Mouse (Mus musculus) neural tube, embryonic 14.5 days (tissue): Measurements from ENCODE around the gene Mier2. TPM values are rescaled to one million over a fixed set of nuclear protein-coding genes. Genes with fewer than 3 reads are reported as not detected.

Experiments
- ATAC-seq: fragments of 200-750 bp; cut with Nextera tagmentation; 2 replicates; pipeline ENCODE4 v1.8.0; 2017; ENCODE audit warnings: low read depth, mild to moderate bottlenecking, moderate TSS enrichment, moderate library complexity
- H3K27ac ChIP-seq: fragments of 300-500 bp; sonication (generic); 2 replicates; pipeline ENCODE4 v1.5.1; 2014; ENCODE audit warnings: low read depth, mild to moderate bottlenecking, control low read depth, low read length, moderate library complexity, mixed read lengths
- H3K27me3 ChIP-seq: fragments of 300-500 bp; sonication (generic); 2 replicates; pipeline ENCODE4 v1.6.1; 2014; ENCODE audit warnings: low read length; ENCODE audit not compliant: control insufficient read depth, insufficient read depth
- H3K36me3 ChIP-seq: fragments of 300-500 bp; sonication (generic); 2 replicates; pipeline ENCODE4 v1.6.1; 2014; ENCODE audit warnings: low read length, mixed read lengths; ENCODE audit not compliant: control insufficient read depth, insufficient read depth
- H3K4me1 ChIP-seq: fragments of 300-500 bp; sonication (generic); 2 replicates; pipeline ENCODE4 v1.6.1; 2014; ENCODE audit warnings: low read length; ENCODE audit not compliant: control insufficient read depth, insufficient read depth
- H3K4me2 ChIP-seq: fragments of 300-500 bp; sonication (generic); 2 replicates; pipeline ENCODE4 v1.6.1; 2014; ENCODE audit warnings: mild to moderate bottlenecking, low read depth, low read length, control low read depth
- H3K4me3 ChIP-seq: fragments of 300-500 bp; sonication (generic); 2 replicates; pipeline ENCODE4 v1.5.1; 2014; ENCODE audit warnings: low read depth, low read length, control low read depth, mixed read lengths
- H3K9ac ChIP-seq: fragments of 300-500 bp; sonication (generic); replicated peaks from 2 replicates; pipeline ENCODE4 v1.6.1; 2014; ENCODE audit warnings: low read depth, mild to moderate bottlenecking, control low read depth, low read length, mixed read lengths
- H3K9me3 ChIP-seq: fragments of 300-500 bp; sonication (generic); 2 replicates; pipeline ENCODE4 v1.6.1; 2016; ENCODE audit warnings: low read length; ENCODE audit not compliant: control insufficient read depth
- WGBS: fragments of 180-500 bp; shearing (Covaris S2); extraction: QIAGEN DNeasy Blood & Tissue Kit; methylation state at CpG from one replicate; pipeline ENCODE4 v1.1.7; 2014; 5-methylcytosine and 5-hydroxymethylcytosine counted together
- polyA plus RNA-seq: library from polyadenylated mRNA; unstranded; fragments of >200 nt; fragmentation: Nextera tagmentation; extraction: Ambion mirVana; gene quantifications from 2 replicates; pipeline ENCODE4 v1.2.1, GENCODE M21; 2014

The Mier2 gene
- polyA plus RNA-seq, 1 experiment from 2014 or later, result 59.9 TPM

DNA sequence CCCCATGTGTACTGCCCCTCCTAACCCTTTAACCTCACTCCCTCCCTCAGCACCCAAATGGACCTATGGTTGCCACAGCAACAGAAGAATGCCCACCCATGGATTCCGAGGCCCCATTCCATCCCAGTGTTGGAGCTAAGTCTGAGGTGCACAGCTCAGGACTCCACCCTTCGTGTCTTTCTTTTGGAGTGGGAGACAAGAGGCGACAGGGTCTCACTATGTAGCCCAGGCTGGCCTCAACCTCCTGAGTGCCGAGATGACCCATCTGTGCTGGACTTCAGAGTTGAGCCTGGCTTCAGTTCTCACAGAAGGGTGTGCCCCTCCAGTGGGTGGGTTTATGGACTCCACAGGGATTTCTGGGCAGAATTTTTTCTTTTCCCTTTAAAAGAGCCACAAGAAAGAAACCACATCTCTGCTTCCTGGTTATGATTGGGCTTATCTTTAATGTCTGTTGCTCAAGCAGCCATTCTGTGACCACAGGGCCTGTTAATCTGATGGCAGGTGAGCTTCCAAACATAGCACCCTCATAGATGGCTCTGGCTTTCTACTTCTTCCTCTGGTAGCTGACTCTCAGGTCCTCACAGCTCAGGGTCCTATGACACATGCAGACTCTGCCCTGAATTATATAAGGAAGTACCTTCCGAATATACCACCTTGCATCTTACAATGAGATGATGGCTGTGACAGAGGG lies 32.2 kb upstream of the Mier2 start, which contains the start of gene Theg:
Gene Theg (minus strand): TSS at position 271 of the 691 bp plus-strand sequence.
- no peaks in the 10 kb centered on the region for H3K9me3 ChIP-seq
- no peaks in the 10 kb centered on the region for H3K4me1 ChIP-seq
- no peaks in the 10 kb centered on the region for H3K27me3 ChIP-seq
- no peak within 1 kb of the TSS for H3K4me3 ChIP-seq
- no peak within 1 kb of the TSS for H3K4me2 ChIP-seq
- no peaks in the 10 kb centered on the region for H3K36me3 ChIP-seq
- H3K9ac ChIP-seq, result no peak within 1 kb of the TSS
- 84% methylated on average over 5 of the region's 5 CpGs for WGBS
- no peak for ATAC-seq
- no peak within 1 kb of the TSS for H3K27ac ChIP-seq

DNA sequence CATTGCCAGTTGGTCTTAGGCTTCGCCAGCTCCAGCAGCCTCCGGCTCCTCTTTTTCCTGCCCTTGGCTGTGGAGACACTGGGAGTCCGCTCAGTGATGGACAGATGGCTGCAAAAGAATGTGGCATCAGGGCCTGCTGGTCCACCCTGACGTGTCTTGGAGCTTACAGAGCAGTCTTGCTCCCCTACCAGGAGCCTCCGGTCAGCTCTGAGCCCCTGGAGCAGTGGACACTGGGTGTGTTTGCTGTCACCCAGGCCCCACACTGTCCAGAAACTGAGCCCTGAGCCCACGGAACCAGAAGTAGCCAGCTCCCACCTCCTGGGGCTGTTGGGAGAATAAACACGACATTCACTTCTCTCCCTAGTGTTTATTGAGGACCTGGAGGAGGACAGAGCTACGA lies 31.2 kb upstream of the Mier2 start:
- H3K9ac ChIP-seq, result no peak overlapping the region
- H3K4me1 ChIP-seq, result no peaks in the 10 kb centered on the region
- H3K9me3 ChIP-seq, result no peaks in the 10 kb centered on the region
- no peaks in the 10 kb centered on the region for H3K27me3 ChIP-seq
- H3K36me3 ChIP-seq, result no peaks in the 10 kb centered on the region
- no peak for ATAC-seq
- WGBS, result 79% methylated on average over 8 of the region's 8 CpGs
- H3K4me2 ChIP-seq, result no peak overlapping the region
- H3K4me3 ChIP-seq, result no peak overlapping the region
- no peak overlapping the region for H3K27ac ChIP-seq

DNA sequence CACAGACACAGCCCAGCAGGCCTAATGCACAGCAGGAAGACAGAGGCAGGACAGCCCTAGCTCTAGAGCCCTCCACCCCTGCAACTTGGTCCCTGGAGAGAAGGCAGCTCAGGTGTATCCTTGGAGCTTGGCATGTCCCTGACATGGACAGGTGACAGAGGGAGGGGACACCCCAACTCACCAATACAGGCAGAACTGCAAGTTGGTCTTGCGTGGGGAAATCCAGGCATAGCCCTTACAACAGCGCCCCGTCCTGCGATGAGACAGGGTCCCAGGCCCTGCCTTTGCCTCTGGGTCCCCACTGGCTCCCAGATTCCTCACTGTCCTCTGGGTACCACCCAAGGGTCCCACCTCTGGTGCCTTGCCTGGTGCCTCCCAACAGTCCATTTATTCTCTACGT lies 30.7 kb upstream of the Mier2 start:
- 97% methylated on average over 5 of the region's 5 CpGs for WGBS
- no peaks in the 10 kb centered on the region for H3K36me3 ChIP-seq
- H3K4me3 ChIP-seq, result no peak overlapping the region
- H3K4me2 ChIP-seq, result no peak overlapping the region
- no peak overlapping the region for H3K27ac ChIP-seq
- no peaks in the 10 kb centered on the region for H3K4me1 ChIP-seq
- H3K27me3 ChIP-seq, result no peaks in the 10 kb centered on the region
- no peak overlapping the region for H3K9ac ChIP-seq
- ATAC-seq, result no peak
- no peaks in the 10 kb centered on the region for H3K9me3 ChIP-seq

DNA sequence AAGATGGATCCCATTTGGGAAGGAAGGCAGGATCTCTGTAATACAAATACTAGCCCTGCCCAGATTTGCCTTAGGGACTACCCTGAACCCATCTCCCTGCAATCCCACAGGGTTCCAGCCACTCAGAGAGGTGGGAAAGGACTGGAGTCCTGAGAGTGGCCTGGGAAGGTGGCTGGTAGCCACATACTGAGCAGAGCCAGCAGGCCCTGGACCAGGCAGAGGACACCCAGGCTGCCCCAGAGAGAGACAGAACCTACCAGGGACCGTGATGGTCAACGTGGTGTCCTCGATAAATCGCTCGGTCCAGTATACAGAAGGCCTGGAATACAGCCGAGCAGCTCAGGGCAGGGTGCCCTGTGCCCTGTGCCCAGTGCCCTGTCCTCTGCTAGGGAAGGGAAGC lies 30.1 kb upstream of the Mier2 start:
- no peak overlapping the region for H3K9ac ChIP-seq
- H3K4me2 ChIP-seq, result no peak overlapping the region
- H3K4me3 ChIP-seq, result no peak overlapping the region
- no peaks in the 10 kb centered on the region for H3K36me3 ChIP-seq
- WGBS, result 93% methylated on average over 6 of the region's 6 CpGs
- H3K4me1 ChIP-seq, result no peaks in the 10 kb centered on the region
- no peak overlapping the region for H3K27ac ChIP-seq
- no peaks in the 10 kb centered on the region for H3K27me3 ChIP-seq
- no peaks in the 10 kb centered on the region for H3K9me3 ChIP-seq
- no peak for ATAC-seq

DNA sequence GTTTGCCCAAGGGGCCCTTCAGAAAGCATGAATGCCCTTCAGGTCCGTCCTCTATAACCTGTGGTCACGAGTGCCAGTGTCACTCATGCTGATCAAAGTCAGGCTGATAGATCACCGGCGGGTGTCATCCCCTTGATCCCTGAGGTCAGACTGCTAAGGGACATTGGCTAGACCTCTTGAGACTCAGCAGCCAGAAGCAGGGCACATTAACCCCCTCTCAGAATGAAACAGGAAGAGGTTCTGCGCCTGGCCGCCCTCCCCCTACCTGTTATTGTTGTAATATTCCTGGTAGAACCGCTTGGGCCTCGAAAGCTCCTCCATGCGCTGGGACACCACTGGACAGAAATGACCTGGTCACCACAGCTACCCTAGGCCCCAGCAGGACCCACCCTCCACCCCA lies 29.4 kb upstream of the Mier2 start:
- Histone ChIP-seq H3K27me3 (no peaks in the 10 kb centered on the region), H3K4me3 (no peak overlapping the region), H3K9me3 (no peaks in the 10 kb centered on the region), H3K27ac (no peak overlapping the region), H3K4me1 (no peaks in the 10 kb centered on the region), H3K36me3 (no peaks in the 10 kb centered on the region), H3K9ac (no peak overlapping the region), H3K4me2 (no peak overlapping the region)
- 86% methylated on average over 9 of the region's 9 CpGs for WGBS
- ATAC-seq, result no peak

DNA sequence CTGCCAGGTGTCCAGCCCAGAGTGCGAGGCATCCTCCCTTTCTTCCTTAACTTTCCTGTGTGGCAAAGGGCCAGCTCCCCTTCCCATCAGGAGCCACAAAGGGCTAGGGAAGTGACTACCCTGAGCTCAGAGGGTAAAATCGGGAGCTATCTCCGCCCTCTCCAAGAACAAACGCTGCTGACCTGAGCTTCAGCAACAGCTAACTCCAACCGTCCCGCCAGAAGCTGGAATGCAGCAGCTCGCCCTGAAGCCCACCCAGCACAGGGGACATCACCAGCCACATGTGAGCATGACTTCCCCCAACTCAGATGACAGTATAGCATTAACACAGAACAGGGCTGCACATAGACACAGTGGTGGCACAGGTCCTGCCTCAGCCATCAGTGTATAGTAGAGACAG lies 29.0 kb upstream of the Mier2 start:
- H3K9me3 ChIP-seq, result no peaks in the 10 kb centered on the region

DNA sequence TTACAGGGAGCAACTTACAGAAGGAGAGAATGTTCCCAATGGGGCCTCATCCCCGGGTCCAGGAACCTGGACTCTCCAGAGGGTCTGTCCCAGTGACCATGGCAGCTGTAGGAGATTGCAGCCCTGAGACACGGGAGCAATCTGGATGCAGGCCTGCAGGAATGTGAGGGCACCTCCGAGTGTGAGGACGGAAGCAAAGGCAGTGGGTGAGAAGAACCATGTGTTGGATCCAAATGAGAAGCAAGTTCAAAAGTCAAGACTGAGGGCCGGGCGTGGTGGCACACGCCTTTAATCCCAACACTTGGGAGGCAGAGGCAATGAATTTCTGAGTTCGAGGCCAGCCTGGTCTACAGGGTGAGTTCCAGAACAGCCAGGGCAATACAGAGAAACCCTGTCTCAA lies 26.5 kb upstream of the Mier2 start:
- no peak overlapping the region for H3K27ac ChIP-seq
- 93% methylated on average over 8 of the region's 8 CpGs for WGBS
- ATAC-seq, result no peak

More for the DNA sequence above, 29.0 kb upstream of the Mier2 start:
- Histone ChIP-seq H3K4me2 (no peak overlapping the region), H3K9ac (no peak overlapping the region), H3K27ac (no peak overlapping the region), H3K27me3 (no peaks in the 10 kb centered on the region), H3K36me3 (no peaks in the 10 kb centered on the region), H3K4me3 (no peak overlapping the region), H3K4me1 (no peaks in the 10 kb centered on the region)
- ATAC-seq, result no peak
- 63% methylated on average over 7 of the region's 7 CpGs for WGBS

DNA sequence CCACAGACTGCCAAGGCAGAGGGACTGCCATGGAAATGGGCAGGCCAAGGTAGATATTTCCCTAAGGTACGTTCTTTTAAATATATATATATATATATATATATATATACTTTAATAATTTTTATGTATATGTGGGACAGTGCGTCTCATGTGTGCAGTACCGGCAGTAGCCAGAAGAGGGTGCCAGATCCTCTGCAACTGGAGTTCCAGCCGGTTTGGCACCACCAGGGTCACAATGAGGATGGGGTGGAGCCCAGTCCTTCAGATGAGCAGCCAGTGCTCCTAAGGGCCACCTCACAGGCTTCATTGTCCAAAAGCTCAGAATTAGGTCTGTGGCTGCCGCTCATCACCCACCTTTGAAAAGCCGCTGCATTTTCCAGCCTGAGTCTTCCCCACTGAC lies 25.8 kb upstream of the Mier2 start:
- no peak for ATAC-seq
- no peak overlapping the region for H3K27ac ChIP-seq
- no peak overlapping the region for H3K4me2 ChIP-seq
- H3K27me3 ChIP-seq, result no peaks in the 10 kb centered on the region
- H3K9me3 ChIP-seq, result no peaks in the 10 kb centered on the region
- H3K36me3 ChIP-seq, result no peaks in the 10 kb centered on the region
- 36% methylated on average over 6 of the region's 6 CpGs for WGBS
- no peak overlapping the region for H3K9ac ChIP-seq
- H3K4me3 ChIP-seq, result no peak overlapping the region
- no peaks in the 10 kb centered on the region for H3K4me1 ChIP-seq

More for the DNA sequence above, 26.5 kb upstream of the Mier2 start:
- Histone ChIP-seq H3K9ac (no peak overlapping the region), H3K27me3 (no peaks in the 10 kb centered on the region), H3K4me1 (no peaks in the 10 kb centered on the region), H3K4me2 (no peak overlapping the region), H3K9me3 (no peaks in the 10 kb centered on the region), H3K4me3 (no peak overlapping the region), H3K36me3 (no peaks in the 10 kb centered on the region)

DNA sequence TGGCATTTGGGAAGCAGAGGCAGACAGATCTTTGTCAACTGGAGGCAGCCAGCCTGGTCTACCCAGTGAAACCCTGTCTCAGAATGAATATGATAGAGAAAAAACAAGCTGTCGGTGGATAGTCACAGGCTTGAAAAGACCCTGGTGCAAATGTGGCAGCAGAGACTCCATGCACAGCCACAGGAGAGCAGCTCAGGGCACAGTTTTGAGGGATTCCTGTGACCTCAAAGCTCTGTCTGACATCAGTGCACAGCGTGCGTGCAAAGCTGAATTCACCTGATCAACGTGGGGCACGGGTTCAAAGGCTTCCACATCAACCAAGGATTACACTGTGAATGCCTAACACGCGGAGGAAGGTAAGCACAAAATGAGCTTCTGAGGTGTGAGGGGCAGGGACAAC lies 25.4 kb upstream of the Mier2 start:
- no peak for ATAC-seq
- Histone ChIP-seq H3K9ac (no peak overlapping the region), H3K36me3 (no peaks in the 10 kb centered on the region)

More for the DNA sequence above, 25.4 kb upstream of the Mier2 start:
- no peaks in the 10 kb centered on the region for H3K9me3 ChIP-seq
- H3K27ac ChIP-seq, result no peak overlapping the region
- H3K4me1 ChIP-seq, result no peaks in the 10 kb centered on the region
- no peak overlapping the region for H3K4me3 ChIP-seq
- WGBS, result 71% methylated on average over 7 of the region's 7 CpGs
- no peak overlapping the region for H3K4me2 ChIP-seq
- H3K27me3 ChIP-seq, result no peaks in the 10 kb centered on the region
